Mouse (Mus musculus): ENCODE measurements around the gene Xylt1. TPM values are rescaled to one million over a fixed set of nuclear protein-coding genes. Genes with fewer than 3 reads are reported as not detected.

Xylt1 gene
- polyA plus RNA-seq, 1 experiment from 2014 or later = 0.94 TPM

DNA sequence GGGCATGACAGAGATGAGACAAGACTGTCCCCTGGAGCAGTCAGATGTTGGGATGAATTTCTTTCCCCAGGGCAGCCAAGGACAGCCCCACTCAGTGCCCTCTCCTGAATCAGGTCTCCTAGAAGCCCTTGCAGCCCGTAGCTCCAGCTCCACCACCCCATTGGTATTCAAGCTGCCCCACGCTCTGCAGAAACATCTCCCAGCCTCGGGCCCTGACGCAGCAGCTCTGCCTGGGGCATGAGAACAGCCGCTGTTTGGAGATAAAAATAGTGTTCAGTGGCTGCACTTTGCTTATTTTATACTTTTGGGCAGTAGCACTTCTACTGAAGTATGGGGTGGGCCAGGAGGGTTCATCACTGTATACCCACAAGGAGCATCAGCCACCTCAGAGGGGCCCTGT is 144.9 kb downstream of the Xylt1 start:
- no peak for ATAC-seq (ENCODE audit: extremely low read depth, insufficient number of reproducible peaks, low FRiP score, low TSS enrichment)
- no peak overlapping the region for H3K9ac ChIP-seq
- H3K36me3 ChIP-seq = no peaks in the 10 kb centered on the region
- H3K4me1 ChIP-seq = peaks cover 63% of the 10 kb centered on the region
- H3K4me3 ChIP-seq = no peak overlapping the region
- WGBS = 39% methylated on average over 5 of the region's 5 CpGs
- no peak overlapping the region for H3K4me2 ChIP-seq
- H3K27ac ChIP-seq (replicated peaks) = no peak overlapping the region
- H3K9me3 ChIP-seq = peaks cover 3% of the 10 kb centered on the region; the same call in 1 of the 2 replicates
- no peaks in the 10 kb centered on the region for H3K27me3 ChIP-seq (replicated peaks)

GRCm38 (mm10) chr7:117526570-117526969 is 145.8 kb downstream of the Xylt1 start:
- H3K9ac ChIP-seq = no peak overlapping the region
- no peak overlapping the region for H3K27ac ChIP-seq (replicated peaks)
- H3K36me3 ChIP-seq = no peaks in the 10 kb centered on the region
- H3K4me2 ChIP-seq = no peak overlapping the region
- H3K4me3 ChIP-seq = no peak overlapping the region
- H3K27me3 ChIP-seq (replicated peaks) = no peaks in the 10 kb centered on the region
- H3K9me3 ChIP-seq = no peaks in the 10 kb centered on the region
- no peak for ATAC-seq (ENCODE audit: extremely low read depth, insufficient number of reproducible peaks, low FRiP score, low TSS enrichment)
- WGBS = 76% methylated on average over 3 of the region's 3 CpGs
- peaks cover 59% of the 10 kb centered on the region for H3K4me1 ChIP-seq

DNA sequence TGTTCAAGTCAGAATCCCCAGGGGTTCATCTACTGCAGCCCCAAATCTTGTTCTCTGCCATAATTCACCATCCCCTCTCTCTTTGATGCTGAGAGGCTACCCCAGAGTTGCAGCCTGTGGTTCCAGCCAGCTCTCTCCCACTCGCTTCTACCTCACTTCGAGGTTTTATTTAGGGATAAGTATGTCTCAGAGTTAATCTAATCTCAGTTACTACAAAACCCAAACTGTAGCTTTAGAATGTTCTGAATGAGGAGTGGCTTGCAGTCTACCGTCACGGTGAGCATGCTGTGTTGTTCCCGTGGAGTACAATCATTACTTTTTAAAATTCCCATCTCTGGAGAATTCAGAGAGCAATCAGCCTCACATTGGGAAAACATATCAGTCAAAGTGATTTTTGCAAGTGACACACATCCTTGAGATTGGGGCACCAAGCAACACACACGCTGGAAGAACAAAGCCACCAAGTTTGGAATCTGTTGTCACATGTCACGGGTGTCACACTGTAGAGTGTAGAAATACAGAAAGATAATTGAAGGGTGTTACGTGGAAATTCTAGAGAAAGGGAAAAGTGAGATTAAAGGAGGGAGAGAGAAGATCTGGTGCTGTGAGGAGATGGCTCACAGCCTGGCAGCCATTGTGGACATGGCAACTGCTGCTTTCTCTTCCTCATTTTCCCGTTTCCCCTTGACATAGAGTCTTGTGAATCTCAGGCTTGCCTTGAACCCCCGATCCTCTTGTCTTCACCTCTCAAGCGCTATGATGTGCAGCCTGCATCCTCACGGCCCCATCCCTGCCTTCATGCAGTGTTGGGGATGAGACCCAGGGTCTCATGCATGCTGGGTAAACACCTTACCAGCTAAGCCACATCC is 149.2 kb downstream of the Xylt1 start:
- Histone ChIP-seq H3K27me3 (replicated peaks) (no peaks in the 10 kb centered on the region), H3K9me3 (no peaks in the 10 kb centered on the region), H3K4me2 (no peak overlapping the region), H3K36me3 (no peaks in the 10 kb centered on the region), H3K9ac (no peak overlapping the region), H3K4me1 (peaks cover 38% of the 10 kb centered on the region), H3K27ac (replicated peaks) (no peak overlapping the region), H3K4me3 (no peak overlapping the region)
- ATAC-seq (ENCODE audit: extremely low read depth, insufficient number of reproducible peaks, low FRiP score, low TSS enrichment) = no peak
- WGBS = 39% methylated on average over 12 of the region's 12 CpGs

- Histone ChIP-seq H3K27me3 (replicated peaks) (no peaks in the 10 kb centered on the region), H3K9ac (no peak overlapping the region), H3K27ac (replicated peaks) (no peak overlapping the region), H3K4me1 (peaks cover 27% of the 10 kb centered on the region), H3K9me3 (no peaks in the 10 kb centered on the region), H3K4me2 (no peak overlapping the region), H3K4me3 (no peak overlapping the region), H3K36me3 (no peaks in the 10 kb centered on the region)
- 64% methylated on average over 3 of the region's 3 CpGs for WGBS
- no peak for ATAC-seq (ENCODE audit: extremely low read depth, insufficient number of reproducible peaks, low FRiP score, low TSS enrichment)
Measured at GRCm38 (mm10) chr7:117532651-117533050, 151.9 kb downstream of the Xylt1 start.

DNA sequence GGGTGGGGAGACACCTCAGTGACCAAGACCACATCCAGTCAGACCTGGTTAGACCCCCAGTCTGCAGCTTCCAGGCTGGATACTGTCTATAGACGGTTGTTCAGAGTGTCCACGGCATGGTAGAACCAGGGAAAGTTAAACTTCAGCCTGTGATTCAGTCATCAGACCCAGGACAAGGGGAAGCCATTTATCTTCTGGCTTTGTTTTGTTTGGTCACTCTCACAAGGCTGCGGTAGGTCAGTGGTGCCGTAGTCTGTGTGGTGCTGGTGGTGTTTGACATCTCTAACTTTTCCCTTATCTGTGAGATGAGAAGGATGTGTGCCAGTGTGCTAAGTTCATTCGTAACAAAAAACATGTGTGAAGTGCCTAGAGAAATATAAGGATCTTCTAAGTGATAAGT is 152.4 kb downstream of the Xylt1 start:
- Histone ChIP-seq H3K4me1 (peaks cover 25% of the 10 kb centered on the region), H3K4me2 (no peak overlapping the region), H3K36me3 (no peaks in the 10 kb centered on the region), H3K4me3 (no peak overlapping the region), H3K27ac (replicated peaks) (no peak overlapping the region), H3K27me3 (replicated peaks) (no peaks in the 10 kb centered on the region), H3K9me3 (no peaks in the 10 kb centered on the region), H3K9ac (no peak overlapping the region)
- ATAC-seq (ENCODE audit: extremely low read depth, insufficient number of reproducible peaks, low FRiP score, low TSS enrichment) = no peak
- 47% methylated on average over 5 of the region's 5 CpGs for WGBS

- Histone ChIP-seq H3K9me3 (no peaks in the 10 kb centered on the region), H3K27me3 (replicated peaks) (no peaks in the 10 kb centered on the region), H3K4me3 (no peak overlapping the region), H3K36me3 (no peaks in the 10 kb centered on the region), H3K4me2 (no peak overlapping the region), H3K4me1 (peaks cover 25% of the 10 kb centered on the region), H3K27ac (replicated peaks) (no peak overlapping the region), H3K9ac (no peak overlapping the region)
- no peak for ATAC-seq (ENCODE audit: extremely low read depth, insufficient number of reproducible peaks, low FRiP score, low TSS enrichment)
- WGBS = 66% methylated on average over 5 of the region's 5 CpGs
Measured at GRCm38 (mm10) chr7:117539931-117540330, 159.2 kb downstream of the Xylt1 start.

GRCm38 (mm10) chr7:117540413-117540812 is 159.6 kb downstream of the Xylt1 start:
- Histone ChIP-seq H3K9me3 (no peaks in the 10 kb centered on the region), H3K4me1 (peaks cover 25% of the 10 kb centered on the region), H3K4me3 (no peak overlapping the region), H3K27me3 (replicated peaks) (no peaks in the 10 kb centered on the region), H3K36me3 (no peaks in the 10 kb centered on the region), H3K27ac (replicated peaks) (no peak overlapping the region), H3K9ac (no peak overlapping the region), H3K4me2 (no peak overlapping the region)
- ATAC-seq (ENCODE audit: extremely low read depth, insufficient number of reproducible peaks, low FRiP score, low TSS enrichment) = no peak
- WGBS = 41% methylated on average over 5 of the region's 5 CpGs

- 20% methylated on average over 1 of the region's 1 CpGs for WGBS
- Histone ChIP-seq H3K9ac (no peak overlapping the region), H3K27ac (replicated peaks) (no peak overlapping the region), H3K4me1 (peaks cover 25% of the 10 kb centered on the region), H3K4me2 (no peak overlapping the region), H3K4me3 (no peak overlapping the region), H3K27me3 (replicated peaks) (no peaks in the 10 kb centered on the region), H3K9me3 (no peaks in the 10 kb centered on the region), H3K36me3 (no peaks in the 10 kb centered on the region)
- no peak for ATAC-seq (ENCODE audit: extremely low read depth, insufficient number of reproducible peaks, low FRiP score, low TSS enrichment)
Measured at GRCm38 (mm10) chr7:117541056-117541455, 160.3 kb downstream of the Xylt1 start.

GRCm38 (mm10) chr7:117541681-117542080 is 160.9 kb downstream of the Xylt1 start:
- Histone ChIP-seq H3K27ac (replicated peaks) (no peak overlapping the region), H3K9me3 (no peaks in the 10 kb centered on the region), H3K9ac (no peak overlapping the region), H3K4me1 (peaks cover 25% of the 10 kb centered on the region), H3K27me3 (replicated peaks) (no peaks in the 10 kb centered on the region), H3K4me2 (no peak overlapping the region), H3K36me3 (no peaks in the 10 kb centered on the region), H3K4me3 (no peak overlapping the region)
- no peak for ATAC-seq (ENCODE audit: extremely low read depth, insufficient number of reproducible peaks, low FRiP score, low TSS enrichment)
- 48% methylated on average over 3 of the region's 3 CpGs for WGBS

GRCm38 (mm10) chr7:117543041-117543440 is 162.3 kb downstream of the Xylt1 start:
- H3K4me1 ChIP-seq = peaks cover 25% of the 10 kb centered on the region
- H3K27ac ChIP-seq (replicated peaks) = no peak overlapping the region
- no peak overlapping the region for H3K4me3 ChIP-seq
- ATAC-seq (ENCODE audit: extremely low read depth, insufficient number of reproducible peaks, low FRiP score, low TSS enrichment) = no peak
- no peaks in the 10 kb centered on the region for H3K9me3 ChIP-seq
- H3K27me3 ChIP-seq (replicated peaks) = no peaks in the 10 kb centered on the region
- no peaks in the 10 kb centered on the region for H3K36me3 ChIP-seq
- WGBS = 64% methylated on average over 8 of the region's 8 CpGs
- H3K4me2 ChIP-seq = no peak overlapping the region
- no peak overlapping the region for H3K9ac ChIP-seq

DNA sequence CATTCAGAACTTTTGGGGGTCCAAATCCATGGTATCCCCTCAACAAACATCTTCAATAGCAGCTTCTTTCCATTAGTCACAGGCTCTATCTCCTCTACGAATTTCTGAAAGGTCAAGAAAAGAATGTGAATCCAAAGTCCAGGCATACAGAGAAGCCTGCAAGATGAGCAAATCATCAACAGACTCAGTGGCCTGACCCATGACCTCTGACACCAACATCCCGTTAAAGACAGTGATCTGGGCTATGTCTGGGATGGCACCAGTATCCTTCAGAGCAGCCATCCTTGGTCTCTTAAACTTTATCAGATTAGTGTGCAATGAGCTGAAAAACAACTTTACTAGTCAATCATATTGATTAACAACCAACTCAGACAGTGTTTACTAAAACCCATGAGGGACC is 163.3 kb downstream of the Xylt1 start:
- no peak overlapping the region for H3K4me2 ChIP-seq
- H3K9me3 ChIP-seq = no peaks in the 10 kb centered on the region
- H3K27me3 ChIP-seq (replicated peaks) = no peaks in the 10 kb centered on the region
- 36% methylated on average over 2 of the region's 2 CpGs for WGBS
- no peaks in the 10 kb centered on the region for H3K36me3 ChIP-seq
- H3K9ac ChIP-seq = no peak overlapping the region
- H3K4me3 ChIP-seq = no peak overlapping the region
- no peak overlapping the region for H3K27ac ChIP-seq (replicated peaks)
- ATAC-seq (ENCODE audit: extremely low read depth, insufficient number of reproducible peaks, low FRiP score, low TSS enrichment) = no peak
- H3K4me1 ChIP-seq = peaks cover 25% of the 10 kb centered on the region

DNA sequence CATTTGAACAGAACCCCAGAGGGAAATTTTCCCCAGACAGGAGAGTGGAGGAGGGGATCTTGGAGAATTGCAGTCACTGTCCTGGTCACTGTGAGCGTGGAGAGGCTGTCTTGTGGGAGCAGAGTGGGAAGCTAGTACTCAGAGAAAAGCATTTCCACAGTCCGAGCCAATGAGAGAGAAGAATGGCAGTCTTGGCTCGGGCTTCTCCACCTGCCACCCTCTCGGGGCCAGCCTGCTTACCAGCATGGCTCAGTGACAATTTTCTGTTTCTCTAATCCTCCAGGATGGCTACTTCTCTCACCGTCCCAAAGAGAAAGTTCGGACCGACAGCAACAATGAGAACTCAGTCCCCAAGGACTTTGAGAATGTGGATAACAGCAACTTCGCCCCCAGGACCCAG is 167.5 kb downstream of the Xylt1 start:
- WGBS = 77% methylated on average over 8 of the region's 8 CpGs
- ATAC-seq (ENCODE audit: extremely low read depth, insufficient number of reproducible peaks, low FRiP score, low TSS enrichment) = no peak
- no peak overlapping the region for H3K4me2 ChIP-seq

More for the DNA sequence above, 167.5 kb downstream of the Xylt1 start:
- peaks cover 6% of the 10 kb centered on the region for H3K4me1 ChIP-seq
- H3K9ac ChIP-seq = no peak overlapping the region
- no peaks in the 10 kb centered on the region for H3K9me3 ChIP-seq
- no peaks in the 10 kb centered on the region for H3K27me3 ChIP-seq (replicated peaks)
- no peaks in the 10 kb centered on the region for H3K36me3 ChIP-seq
- H3K27ac ChIP-seq (replicated peaks) = no peak overlapping the region
- no peak overlapping the region for H3K4me3 ChIP-seq

Data from heart, embryonic 13.5 days (tissue).